Mouse (Mus musculus) mature B cell (primary cell): ENCODE results near the gene Dennd2a.

Experiments
- in situ Hi-C: fragments of 300-500 bp; cut with MboI; formaldehyde crosslinking; loops from 2 replicates; pipeline ENCODE4 v1.14.3; 2019

The Dennd2a gene

GRCm38 (mm10) chr6:39515739-39516131 lies 41.9 kb downstream of the Dennd2a start:
- in situ Hi-C loops = no loop called here

- in situ Hi-C loops = no loop called here
These were observed 42.5 kb downstream of the Dennd2a start for GRCm38 (mm10) chr6:39515040-39515738.

GRCm38 (mm10) chr6:39503476-39503875 lies 54.2 kb downstream of the Dennd2a start:
- in situ Hi-C loops = no loop called here

GRCm38 (mm10) chr6:39497165-39497564 lies 60.5 kb downstream of the Dennd2a start:
- in situ Hi-C loops = no loop called here

- in situ Hi-C loops = no loop called here
These were observed 64.4 kb downstream of the Dennd2a start for GRCm38 (mm10) chr6:39493129-39493714.

- in situ Hi-C loops = no loop called here
These were observed 65.5 kb downstream of the Dennd2a start for GRCm38 (mm10) chr6:39492161-39492560.

DNA sequence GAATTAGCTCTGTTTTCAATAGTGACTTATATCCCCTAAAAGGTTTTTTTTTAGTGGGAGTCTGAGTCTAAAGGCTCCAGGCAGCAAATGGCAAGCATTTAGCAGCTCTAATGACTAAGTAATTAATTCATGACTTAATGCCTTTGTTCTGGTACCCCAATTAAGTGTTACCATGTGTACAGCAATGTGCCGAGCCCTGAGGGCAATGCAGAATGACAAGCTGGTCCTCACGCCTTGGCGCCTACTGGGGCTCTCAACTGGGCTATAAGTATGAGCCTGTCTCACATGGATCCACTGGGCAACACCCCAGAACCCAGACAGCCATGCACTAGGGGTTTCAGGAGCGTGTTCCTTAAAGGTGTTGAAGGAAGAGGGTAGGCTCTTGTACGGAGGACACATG lies 66.5 kb downstream of the Dennd2a start:
- in situ Hi-C loops = no loop called here

- in situ Hi-C loops = no loop called here
These were observed 69.4 kb downstream of the Dennd2a start for GRCm38 (mm10) chr6:39488292-39488691.

DNA sequence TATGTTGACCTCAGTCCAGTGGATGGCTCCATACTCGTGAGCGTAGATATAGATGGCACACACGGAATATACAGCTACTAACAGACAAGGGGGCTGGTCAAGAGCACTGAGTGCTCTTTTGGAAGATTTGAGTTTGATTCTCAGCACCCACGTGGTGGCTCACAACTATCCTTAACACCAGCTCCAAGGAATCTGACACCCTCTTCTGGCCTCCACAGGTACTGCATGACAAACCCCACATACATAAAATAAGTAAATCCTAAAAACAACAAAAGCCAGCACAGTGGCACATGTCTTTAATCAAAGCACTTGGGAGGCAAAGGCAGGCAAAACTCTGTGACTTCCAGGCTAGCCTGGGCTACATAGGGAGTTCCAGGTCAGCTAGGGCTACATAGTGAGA lies 74.0 kb downstream of the Dennd2a start:
- in situ Hi-C loops = no loop called here

DNA sequence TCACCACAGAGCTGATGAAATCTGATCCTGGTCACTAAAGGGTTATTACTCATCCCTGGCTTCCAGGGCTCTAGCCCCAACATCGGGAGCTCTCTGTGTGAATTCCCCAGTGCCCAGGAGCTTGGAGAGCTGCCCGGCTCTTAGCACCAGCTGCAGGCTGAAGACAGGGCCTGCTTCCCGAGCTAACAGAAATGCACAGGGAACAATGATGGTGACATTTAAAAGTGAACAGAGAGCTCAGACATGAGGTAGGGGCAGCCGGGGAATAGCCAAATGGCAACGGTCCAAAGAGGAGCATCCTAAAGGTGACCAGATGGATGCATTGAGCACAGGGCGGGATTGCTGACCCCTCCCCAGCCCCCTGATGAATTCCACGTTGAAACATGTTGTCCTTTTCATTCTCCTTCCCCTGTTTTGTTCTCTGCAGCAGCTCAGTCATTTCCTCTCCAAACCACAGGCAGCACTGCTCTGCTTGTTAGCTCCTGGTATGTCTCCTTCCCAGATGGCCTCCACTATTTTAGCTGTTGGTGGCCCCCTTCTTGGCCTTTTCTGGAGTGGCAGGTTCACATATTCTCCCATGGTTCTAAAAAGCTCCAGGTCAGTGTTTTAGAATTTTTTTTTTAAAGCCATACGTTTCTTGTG lies 79.0 kb downstream of the Dennd2a start:
- in situ Hi-C loops = no loop called here

DNA sequence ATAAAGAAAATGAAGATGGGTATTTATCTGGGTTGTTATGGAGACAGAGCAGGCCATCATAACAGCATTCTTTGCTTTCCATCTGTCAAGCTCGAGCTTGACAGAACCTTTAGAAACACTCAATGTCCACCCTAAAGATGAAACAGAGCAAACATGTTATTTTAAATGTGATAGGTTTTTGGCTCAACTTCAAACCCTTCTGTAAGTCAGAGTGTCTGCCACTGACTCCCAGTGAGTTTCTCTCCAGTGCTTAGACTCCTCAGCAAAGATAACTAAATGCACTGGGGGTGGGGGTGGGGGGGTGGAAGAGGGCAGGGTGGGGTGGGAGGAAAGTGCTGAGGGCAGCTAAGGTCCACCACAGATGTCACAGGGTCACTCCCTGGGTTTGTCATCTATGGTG lies 81.0 kb downstream of the Dennd2a start:
- in situ Hi-C loops = no loop called here

DNA sequence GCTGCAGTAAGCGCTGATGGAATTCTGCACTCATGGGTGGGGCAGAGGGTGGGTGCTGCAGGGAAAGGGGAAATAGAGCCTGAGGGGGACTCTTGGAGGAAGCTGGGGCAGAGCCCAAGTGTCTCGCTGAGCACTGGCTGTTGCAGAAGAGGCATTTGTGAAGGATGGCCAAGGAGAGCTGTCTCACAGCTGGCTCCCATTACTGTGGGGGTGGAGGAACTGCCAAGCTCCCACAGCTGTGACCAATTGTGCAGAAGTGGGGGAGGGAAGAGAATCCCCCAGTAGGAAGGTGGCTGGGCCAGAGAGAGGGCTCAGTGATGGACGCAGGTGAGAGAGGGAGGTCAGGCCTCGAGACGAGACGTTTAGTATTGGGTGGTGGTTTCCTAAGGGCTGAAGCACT lies 83.2 kb downstream of the Dennd2a start:
- in situ Hi-C loops = loop anchor here (25.0 kb wide), 1 partner anchor 313 kb away; no protein-coding TSS in a partner anchor

- in situ Hi-C loops = loop anchor here (25.0 kb wide), 1 partner anchor 314 kb away; no protein-coding TSS in a partner anchor
These were observed 84.8 kb downstream of the Dennd2a start for GRCm38 (mm10) chr6:39472837-39473236.

GRCm38 (mm10) chr6:39472271-39472670 lies 85.4 kb downstream of the Dennd2a start:
- in situ Hi-C loops = loop anchor here (25.0 kb wide), 1 partner anchor 315 kb away; no protein-coding TSS in a partner anchor

- in situ Hi-C loops = loop anchor here (25.0 kb wide), 1 partner anchor 317 kb away; no protein-coding TSS in a partner anchor
These were observed 87.6 kb downstream of the Dennd2a start for GRCm38 (mm10) chr6:39470076-39470475.

DNA sequence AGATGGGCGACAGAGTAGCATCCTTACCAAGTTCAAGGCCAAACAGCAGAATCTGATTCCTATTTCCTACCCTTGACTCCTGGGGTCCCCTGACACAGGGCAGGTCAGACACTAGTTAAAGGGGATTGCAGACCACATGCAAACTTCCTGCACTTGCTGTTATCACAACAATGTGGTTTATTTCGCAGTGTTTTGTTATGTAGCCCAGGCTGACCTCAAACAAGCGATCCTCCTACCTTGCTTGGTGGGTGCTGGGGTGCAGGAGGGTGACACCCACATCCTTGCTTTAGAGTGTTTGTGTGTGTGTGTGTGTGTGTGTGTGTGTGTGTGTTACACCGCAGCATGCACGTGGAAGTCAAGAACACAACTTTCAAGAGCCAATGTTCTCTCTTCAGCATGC lies 88.2 kb downstream of the Dennd2a start:
- in situ Hi-C loops = loop anchor here (10.0 to 25.0 kb wide), 2 partner anchors 95 to 318 kb away; no protein-coding TSS in a partner anchor

- in situ Hi-C loops = loop anchor here (10.0 to 25.0 kb wide), 2 partner anchors 102 to 324 kb away; no protein-coding TSS in a partner anchor
These were observed 94.8 kb downstream of the Dennd2a start for GRCm38 (mm10) chr6:39462621-39463538.

GRCm38 (mm10) chr6:39460040-39460439 lies 97.6 kb downstream of the Dennd2a start:
- in situ Hi-C loops = loop anchor here (10.0 to 25.0 kb wide), 2 partner anchors 105 to 327 kb away; no protein-coding TSS in a partner anchor

DNA sequence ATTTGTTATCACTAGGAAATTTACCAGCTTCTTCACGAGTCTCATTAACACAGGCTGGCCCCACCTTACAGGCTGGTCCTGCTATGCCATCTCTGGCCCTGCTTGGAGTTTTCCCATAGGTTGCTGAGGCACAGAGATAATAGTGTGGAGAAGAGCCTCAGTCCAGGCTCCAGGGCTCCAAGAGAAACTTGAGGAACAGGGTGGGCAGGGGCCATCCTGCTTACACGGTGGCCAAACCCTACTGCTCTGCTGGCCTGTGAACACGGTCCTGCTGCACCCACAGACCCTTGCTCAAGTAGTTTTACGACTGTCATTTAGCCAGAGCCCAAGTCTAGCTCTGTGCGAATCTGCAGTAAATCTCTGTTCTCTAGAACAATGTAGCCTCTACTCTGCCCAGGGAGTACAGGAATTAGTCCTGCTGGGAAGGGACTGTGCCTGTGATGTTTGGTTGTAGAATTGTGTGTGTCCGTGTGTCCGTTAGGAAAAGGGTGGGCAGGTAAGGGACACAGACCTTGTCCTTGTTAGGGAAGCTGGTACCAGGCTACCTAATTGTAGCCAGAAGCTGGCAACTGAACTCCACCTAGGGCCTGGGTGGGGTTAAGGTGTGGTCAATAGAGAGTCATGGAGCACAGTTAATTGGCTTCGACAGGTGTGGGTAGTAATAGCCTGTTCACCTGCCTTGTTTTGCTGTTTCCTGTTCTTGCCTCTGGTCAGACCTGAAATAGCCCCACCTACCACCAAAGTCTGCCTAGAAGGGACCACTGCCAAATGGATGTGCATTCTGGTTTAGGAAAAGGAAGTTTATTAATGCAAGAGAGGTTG lies 102.1 kb downstream of the Dennd2a start:
- in situ Hi-C loops = loop anchor here (25.0 kb wide), 1 partner anchor 332 kb away; no protein-coding TSS in a partner anchor

- in situ Hi-C loops = loop anchor here (25.0 kb wide), 1 partner anchor 333 kb away; no protein-coding TSS in a partner anchor
These were observed 103.1 kb downstream of the Dennd2a start for GRCm38 (mm10) chr6:39454616-39455015.
